Mouse (Mus musculus): Measurements from ENCODE around the gene Eipr1. TPM values are rescaled to one million over a fixed set of nuclear protein-coding genes. Genes with fewer than 3 reads are reported as not detected.
A peak's percentile ranks its signal among the peaks of the same experiment; 100 is the strongest.

Gene Eipr1
- total RNA-seq, 1 experiment: 41.5 TPM

DNA sequence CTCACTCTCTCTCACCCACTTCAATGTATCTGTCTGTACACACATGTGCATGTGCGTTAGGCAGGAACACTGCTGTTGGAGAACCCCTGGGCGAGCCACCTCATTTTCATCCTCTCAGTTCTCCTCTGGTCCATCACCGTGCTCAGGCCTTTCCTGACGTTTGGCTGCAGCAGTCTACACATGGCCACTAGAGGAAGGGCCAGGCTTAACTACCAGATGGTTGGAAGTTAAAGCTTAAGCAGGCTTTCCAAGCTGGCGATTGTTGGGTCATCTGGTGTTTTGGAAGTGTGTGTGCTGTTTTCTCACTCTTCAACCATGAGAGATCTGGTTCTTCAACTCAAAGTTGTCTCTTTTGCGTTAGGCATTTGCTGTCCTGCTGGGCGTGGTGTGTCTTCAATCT lies 71.9 kb downstream of the Eipr1 start:
- Histone ChIP-seq H3K36me3 (ENCODE audit: control insufficient read depth, insufficient read depth, low read length, poor library complexity, severe bottlenecking) (no peaks in the 10 kb centered on the region), H3K9me3 (ENCODE audit: control insufficient read depth, insufficient read depth, low read depth, low read length) (no peaks in the 10 kb centered on the region), H3K9ac (ENCODE audit: insufficient read depth, low read depth, low read length, poor library complexity, severe bottlenecking) (no peak overlapping the region), H3K4me1 (ENCODE audit: control insufficient read depth in 2 of 2, insufficient read depth in 2 of 2, low read length in 2 of 2, poor library complexity in 1 of 2) (peaks cover 0 to 8% of the 10 kb centered on the region in 2 experiments; a peak in 1 of 4 replicates), H3K27ac (ENCODE audit: insufficient read depth, low read depth, low read length, poor library complexity, severe bottlenecking) (no peak overlapping the region), H3K4me3 (ENCODE audit: insufficient read depth in 1 of 2, low read depth in 1 of 2, low read length in 2 of 2, poor library complexity in 1 of 2, severe bottlenecking in 1 of 2) (no peak overlapping the region)
- no peak for DNase-seq (ENCODE audit: low read depth, low spot score)
- TF ChIP-seq ZC3H11A (IDR thresholded peaks at IDR 0.05; ENCODE audit: borderline replicate concordance, low read depth, low read length) (no peak), CHD2 (IDR thresholded peaks at IDR 0.05; ENCODE audit: low read depth, low read length) (no peak), HCFC1 (IDR thresholded peaks at IDR 0.05; ENCODE audit: borderline replicate concordance, insufficient read depth, low read length) (no peak)
- in situ Hi-C loops (cut with MboI; ENCODE audit: low sequenced_read_pairs in 2 of 2, unreplicated experiment in 2 of 2): no loop called here

DNA sequence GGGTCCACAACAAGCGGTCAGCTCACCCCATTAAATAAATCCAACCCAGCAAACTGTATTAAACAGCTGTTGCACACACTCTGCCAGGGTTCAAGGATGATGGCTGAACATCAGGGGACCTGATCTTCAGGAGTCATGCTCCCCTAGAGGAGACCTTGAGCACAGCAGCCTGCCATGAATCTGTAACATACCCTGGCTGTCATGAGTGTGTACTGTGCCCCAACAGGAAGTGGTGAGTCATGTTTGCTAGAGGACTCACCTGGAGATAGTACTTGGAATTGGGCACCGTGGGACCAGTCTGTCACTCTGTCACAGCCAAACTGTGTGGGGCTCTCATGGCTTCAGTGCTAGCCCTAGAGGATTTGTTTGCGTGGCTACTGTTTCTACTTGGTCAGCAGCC lies 77.9 kb downstream of the Eipr1 start:
- in situ Hi-C loops (cut with MboI; ENCODE audit: low sequenced_read_pairs in 2 of 2, unreplicated experiment in 2 of 2): no loop called here
- H3K4me1 ChIP-seq (ENCODE audit: control insufficient read depth in 2 of 2, insufficient read depth in 2 of 2, low read length in 2 of 2, poor library complexity in 1 of 2): no peaks in the 10 kb centered on the region

DNA sequence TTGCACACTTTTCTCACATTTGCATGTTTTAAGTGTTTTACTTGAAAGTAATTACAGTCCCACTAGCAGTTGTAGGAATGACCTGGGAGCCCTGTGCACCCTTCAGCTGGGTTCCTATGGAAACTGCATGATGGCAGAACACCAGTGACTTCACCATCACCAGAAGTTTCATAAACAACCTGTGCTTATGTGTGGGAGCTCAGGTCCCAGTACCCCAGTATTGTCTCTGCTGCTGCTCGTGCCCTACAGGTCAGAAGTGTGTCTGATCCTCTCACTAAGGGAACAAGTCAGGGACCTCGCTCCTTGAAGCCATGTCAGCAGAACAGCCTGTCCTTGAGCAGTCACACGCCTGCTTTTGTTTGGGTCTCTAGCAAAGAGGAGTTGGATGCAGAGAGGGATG lies 78.9 kb downstream of the Eipr1 start:
- H3K9ac ChIP-seq (ENCODE audit: insufficient read depth, low read depth, low read length, poor library complexity, severe bottlenecking): no peak overlapping the region
- H3K9me3 ChIP-seq (ENCODE audit: control insufficient read depth, insufficient read depth, low read depth, low read length): no peaks in the 10 kb centered on the region
- DNase-seq (ENCODE audit: low read depth, low spot score): no peak
- TF ChIP-seq MAFK (IDR thresholded peaks at IDR 0.05; ENCODE audit: insufficient read depth, low read depth, low read length) (no peak), CHD2 (IDR thresholded peaks at IDR 0.05; ENCODE audit: low read depth, low read length) (no peak), HCFC1 (IDR thresholded peaks at IDR 0.05; ENCODE audit: borderline replicate concordance, insufficient read depth, low read length) (no peak), ZNF384 (IDR thresholded peaks at IDR 0.05; ENCODE audit: low read depth, low read length) (no peak), ZC3H11A (IDR thresholded peaks at IDR 0.05; ENCODE audit: borderline replicate concordance, low read depth, low read length) (no peak)
- no peaks in the 10 kb centered on the region; the same call in 1 of the 2 replicates for H3K36me3 ChIP-seq (ENCODE audit: control insufficient read depth, insufficient read depth, low read length, poor library complexity, severe bottlenecking)
- H3K27ac ChIP-seq (ENCODE audit: insufficient read depth, low read depth, low read length, poor library complexity, severe bottlenecking): no peak overlapping the region
- H3K4me1 ChIP-seq (ENCODE audit: control insufficient read depth in 2 of 2, insufficient read depth in 2 of 2, low read length in 2 of 2, poor library complexity in 1 of 2): no peaks in the 10 kb centered on the region
- H3K4me3 ChIP-seq (ENCODE audit: insufficient read depth in 1 of 2, low read depth in 1 of 2, low read length in 2 of 2, poor library complexity in 1 of 2, severe bottlenecking in 1 of 2): no peak overlapping the region
- in situ Hi-C loops (cut with MboI; ENCODE audit: low sequenced_read_pairs in 2 of 2, unreplicated experiment in 2 of 2): no loop called here

More for the DNA sequence above, 77.9 kb downstream of the Eipr1 start:
- no peaks in the 10 kb centered on the region for H3K9me3 ChIP-seq (ENCODE audit: control insufficient read depth, insufficient read depth, low read depth, low read length)
- no peak overlapping the region for H3K27ac ChIP-seq (ENCODE audit: insufficient read depth, low read depth, low read length, poor library complexity, severe bottlenecking)
- TF ChIP-seq HCFC1 (IDR thresholded peaks at IDR 0.05; ENCODE audit: borderline replicate concordance, insufficient read depth, low read length) (no peak), ZNF384 (IDR thresholded peaks at IDR 0.05; ENCODE audit: low read depth, low read length) (no peak), MAFK (IDR thresholded peaks at IDR 0.05; ENCODE audit: insufficient read depth, low read depth, low read length) (no peak), ZC3H11A (IDR thresholded peaks at IDR 0.05; ENCODE audit: borderline replicate concordance, low read depth, low read length) (no peak), CHD2 (IDR thresholded peaks at IDR 0.05; ENCODE audit: low read depth, low read length) (no peak)
- DNase-seq (ENCODE audit: low read depth, low spot score): no peak
- no peak overlapping the region for H3K9ac ChIP-seq (ENCODE audit: insufficient read depth, low read depth, low read length, poor library complexity, severe bottlenecking)
- H3K36me3 ChIP-seq (ENCODE audit: control insufficient read depth, insufficient read depth, low read length, poor library complexity, severe bottlenecking): no peaks in the 10 kb centered on the region; the same call in 1 of the 2 replicates
- no peak overlapping the region for H3K4me3 ChIP-seq (ENCODE audit: insufficient read depth in 1 of 2, low read depth in 1 of 2, low read length in 2 of 2, poor library complexity in 1 of 2, severe bottlenecking in 1 of 2)

DNA sequence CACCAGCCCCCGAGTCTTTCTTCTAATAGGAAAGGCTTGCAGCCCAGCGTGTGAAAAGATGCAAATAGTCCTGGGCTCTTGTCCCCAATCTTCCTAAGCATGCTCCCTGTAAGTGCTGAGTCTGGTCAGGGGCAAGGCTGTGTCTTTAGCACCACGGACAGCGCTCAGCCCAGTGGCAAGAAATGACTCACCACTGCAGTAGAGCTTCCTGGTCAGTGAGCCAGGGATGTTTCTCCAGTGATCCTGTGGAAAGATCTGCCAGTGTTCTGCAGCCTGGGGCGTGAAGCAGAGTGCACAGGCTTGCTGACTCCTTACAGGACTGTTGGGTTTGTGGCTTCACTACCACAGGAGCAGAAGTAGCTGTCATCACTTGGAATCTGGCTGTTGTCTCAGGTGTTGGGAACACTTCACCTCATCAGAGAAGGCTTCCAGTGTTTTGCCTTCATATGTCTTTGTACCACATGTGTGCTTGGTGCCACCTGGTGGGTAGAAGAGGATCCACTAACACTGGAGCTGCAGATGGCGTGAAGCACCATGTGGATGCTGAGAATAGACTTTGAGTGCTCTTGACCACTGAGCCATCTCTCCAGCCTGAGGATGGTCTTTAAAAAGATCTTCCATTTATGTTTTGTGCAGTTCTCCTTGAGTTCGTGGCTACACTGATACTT lies 79.6 kb downstream of the Eipr1 start:
- H3K27ac ChIP-seq (ENCODE audit: insufficient read depth, low read depth, low read length, poor library complexity, severe bottlenecking): no peak overlapping the region
- no peaks in the 10 kb centered on the region; the same call in 1 of the 2 replicates for H3K36me3 ChIP-seq (ENCODE audit: control insufficient read depth, insufficient read depth, low read length, poor library complexity, severe bottlenecking)
- no peaks in the 10 kb centered on the region for H3K4me1 ChIP-seq (ENCODE audit: control insufficient read depth in 2 of 2, insufficient read depth in 2 of 2, low read length in 2 of 2, poor library complexity in 1 of 2)
- H3K9ac ChIP-seq (ENCODE audit: insufficient read depth, low read depth, low read length, poor library complexity, severe bottlenecking): no peak overlapping the region
- no peaks in the 10 kb centered on the region for H3K9me3 ChIP-seq (ENCODE audit: control insufficient read depth, insufficient read depth, low read depth, low read length)
- in situ Hi-C loops (cut with MboI; ENCODE audit: low sequenced_read_pairs in 2 of 2, unreplicated experiment in 2 of 2): no loop called here
- 0 out of 2 replicates have a peak, but pooled peaks have one; percentile 19 for TF ChIP-seq MAFK (IDR thresholded peaks at IDR 0.05; ENCODE audit: insufficient read depth, low read depth, low read length)
- no peak for TF ChIP-seq ZC3H11A (IDR thresholded peaks at IDR 0.05; ENCODE audit: borderline replicate concordance, low read depth, low read length)
- peak; percentile 45 for DNase-seq (ENCODE audit: low read depth, low spot score)
- H3K4me3 ChIP-seq (ENCODE audit: insufficient read depth in 1 of 2, low read depth in 1 of 2, low read length in 2 of 2, poor library complexity in 1 of 2, severe bottlenecking in 1 of 2): no peak overlapping the region

DNA sequence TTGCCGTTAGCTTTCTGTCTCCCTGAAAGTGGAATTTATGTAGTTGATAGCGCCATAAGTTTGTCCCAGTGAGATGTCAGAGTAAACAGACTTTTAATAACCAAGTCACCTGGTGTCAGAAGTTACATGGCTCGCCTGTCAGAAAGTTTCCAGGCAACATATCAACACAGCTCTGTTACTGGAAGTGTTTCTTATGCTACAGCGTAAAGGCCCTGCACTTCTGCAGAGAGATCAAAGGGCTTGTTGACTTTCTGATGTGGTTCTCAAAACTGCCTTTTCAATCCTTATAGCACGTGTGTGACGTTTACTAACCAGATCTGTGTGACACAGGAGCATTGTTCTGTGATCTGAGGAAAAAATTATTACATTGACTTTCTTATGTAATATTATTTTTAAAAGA lies 82.7 kb downstream of the Eipr1 start:
- no peak overlapping the region for H3K9ac ChIP-seq (ENCODE audit: insufficient read depth, low read depth, low read length, poor library complexity, severe bottlenecking)
- H3K9me3 ChIP-seq (ENCODE audit: control insufficient read depth, insufficient read depth, low read depth, low read length): no peaks in the 10 kb centered on the region
- H3K4me3 ChIP-seq (ENCODE audit: insufficient read depth in 1 of 2, low read depth in 1 of 2, low read length in 2 of 2, poor library complexity in 1 of 2, severe bottlenecking in 1 of 2): no peak overlapping the region
- H3K27ac ChIP-seq (ENCODE audit: insufficient read depth, low read depth, low read length, poor library complexity, severe bottlenecking): no peak overlapping the region
- TF ChIP-seq CHD2 (IDR thresholded peaks at IDR 0.05; ENCODE audit: low read depth, low read length): no peak
- TF ChIP-seq MAFK (IDR thresholded peaks at IDR 0.05; ENCODE audit: insufficient read depth, low read depth, low read length): no peak
- no peak for TF ChIP-seq HCFC1 (IDR thresholded peaks at IDR 0.05; ENCODE audit: borderline replicate concordance, insufficient read depth, low read length)
- no peak for TF ChIP-seq ZC3H11A (IDR thresholded peaks at IDR 0.05; ENCODE audit: borderline replicate concordance, low read depth, low read length)
- no peak for TF ChIP-seq ZNF384 (IDR thresholded peaks at IDR 0.05; ENCODE audit: low read depth, low read length)
- no peaks in the 10 kb centered on the region for H3K4me1 ChIP-seq (ENCODE audit: control insufficient read depth in 2 of 2, insufficient read depth in 2 of 2, low read length in 2 of 2, poor library complexity in 1 of 2)
- DNase-seq (ENCODE audit: low read depth, low spot score): no peak
- in situ Hi-C loops (cut with MboI; ENCODE audit: low sequenced_read_pairs in 2 of 2, unreplicated experiment in 2 of 2): no loop called here
- H3K36me3 ChIP-seq (ENCODE audit: control insufficient read depth, insufficient read depth, low read length, poor library complexity, severe bottlenecking): no peaks in the 10 kb centered on the region; the same call in 1 of the 2 replicates
